Mouse (Mus musculus) heart, postnatal 0 days (tissue): ENCODE results near the gene Jpt1.
"Not testable (repeated sequence)": the region's sequence is repeated elsewhere in the genome, so short reads cannot be mapped to it uniquely, and the experiment has no call there.

Experiments
- CTCF ChIP-seq: IDR thresholded peaks from 2 replicates; pipeline ENCODE4 v1.5.1; 2016; ENCODE audit warnings: antibody characterized with exemption, control low read depth, low read depth
- EP300 ChIP-seq: IDR thresholded peaks from 2 replicates; pipeline ENCODE4 v1.6.1; 2016; ENCODE audit warnings: antibody characterized with exemption, low read depth

GRCm38 (mm10) chr11:115526446-115526845, 12.3 kb upstream of the Jpt1 start:
- not testable (repeated sequence) for TF ChIP-seq CTCF, EP300
